Mouse (Mus musculus): ENCODE measurements at regions not wholly inside any gene's neighbourhood (a gene's known extent, or its start where the extent isn't known, plus 50 kb on each side); places are given as distances from the start of the nearest gene placed in this dataset.

GRCm38 (mm10) chr2:124753717-124754116 is 314.2 kb upstream of the Slc24a5 start:
- Histone ChIP-seq H3K4me1 (replicated peaks; ENCODE audit: control insufficient read depth, insufficient read depth, low read length) (no peaks in the 10 kb centered on the region), H3K4me3 (ENCODE audit: control insufficient read depth, insufficient read depth, low read length) (no peak overlapping the region), H3K27me3 (ENCODE audit: control insufficient read depth, insufficient read depth, low read length) (no peaks in the 10 kb centered on the region), H3K27ac (ENCODE audit: control insufficient read depth, insufficient read depth, low read length) (no peak overlapping the region), H3K36me3 (ENCODE audit: control insufficient read depth, insufficient read depth, low read length) (no peaks in the 10 kb centered on the region)
- TF ChIP-seq CTCF (IDR thresholded peaks at IDR 0.05; ENCODE audit: borderline replicate concordance, control insufficient read depth, extremely low read depth, insufficient read depth, low read length, poor library complexity) (no peak), POLR2A (IDR thresholded peaks at IDR 0.05; ENCODE audit: control insufficient read depth, extremely low read depth, insufficient read depth, low read length, poor library complexity) (no peak)
- 62% methylated on average over 5 of the region's 5 CpGs for WGBS
- no peak for DNase-seq

- Histone ChIP-seq H3K36me3 (ENCODE audit: control insufficient read depth, insufficient read depth, low read length) (no peaks in the 10 kb centered on the region), H3K4me3 (ENCODE audit: control insufficient read depth, insufficient read depth, low read length) (no peak overlapping the region), H3K27ac (ENCODE audit: control insufficient read depth, insufficient read depth, low read length) (no peak overlapping the region), H3K4me1 (replicated peaks; ENCODE audit: control insufficient read depth, insufficient read depth, low read length) (no peaks in the 10 kb centered on the region), H3K27me3 (ENCODE audit: control insufficient read depth, insufficient read depth, low read length) (no peaks in the 10 kb centered on the region)
- WGBS = 93% methylated on average over 4 of the region's 4 CpGs
- TF ChIP-seq CTCF (IDR thresholded peaks at IDR 0.05; ENCODE audit: borderline replicate concordance, control insufficient read depth, extremely low read depth, insufficient read depth, low read length, poor library complexity) (no peak), POLR2A (IDR thresholded peaks at IDR 0.05; ENCODE audit: control insufficient read depth, extremely low read depth, insufficient read depth, low read length, poor library complexity) (no peak)
- DNase-seq = no peak
These were observed 312.7 kb upstream of the Slc24a5 start for GRCm38 (mm10) chr2:124755244-124755643.

DNA sequence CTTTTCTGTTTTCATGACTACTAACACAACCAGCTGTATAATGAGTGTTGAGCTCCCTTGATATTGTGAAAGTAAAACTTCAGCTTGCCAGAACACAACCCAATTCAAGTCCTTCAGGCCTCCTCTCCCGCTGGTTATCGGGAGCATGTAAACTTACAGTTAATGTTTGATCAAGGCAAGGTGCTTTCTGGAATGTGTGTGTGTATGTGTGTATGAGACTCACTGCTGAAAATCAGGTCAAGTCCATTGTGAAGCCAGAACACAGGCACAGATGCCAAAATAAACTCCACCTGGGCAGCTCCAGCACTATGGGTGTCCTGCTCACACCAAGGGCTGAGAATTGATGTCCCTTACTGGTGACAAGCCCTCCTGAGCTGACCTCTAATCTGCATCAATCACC is 308.9 kb upstream of the Slc24a5 start:
- Histone ChIP-seq H3K27me3 (ENCODE audit: control insufficient read depth, insufficient read depth, low read length) (no peaks in the 10 kb centered on the region), H3K36me3 (ENCODE audit: control insufficient read depth, insufficient read depth, low read length) (no peaks in the 10 kb centered on the region), H3K27ac (ENCODE audit: control insufficient read depth, insufficient read depth, low read length) (no peak overlapping the region), H3K4me3 (ENCODE audit: control insufficient read depth, insufficient read depth, low read length) (no peak overlapping the region), H3K4me1 (replicated peaks; ENCODE audit: control insufficient read depth, insufficient read depth, low read length) (no peaks in the 10 kb centered on the region)
- WGBS = 97% methylated on average over 2 of the region's 2 CpGs
- DNase-seq = no peak
- no peak for TF ChIP-seq CTCF (IDR thresholded peaks at IDR 0.05; ENCODE audit: borderline replicate concordance, control insufficient read depth, extremely low read depth, insufficient read depth, low read length, poor library complexity)
- no peak for TF ChIP-seq POLR2A (IDR thresholded peaks at IDR 0.05; ENCODE audit: control insufficient read depth, extremely low read depth, insufficient read depth, low read length, poor library complexity)

- WGBS = 95% methylated on average over 7 of the region's 7 CpGs
- H3K4me3 ChIP-seq (ENCODE audit: control insufficient read depth, insufficient read depth, low read length) = no peak overlapping the region
- no peaks in the 10 kb centered on the region for H3K36me3 ChIP-seq (ENCODE audit: control insufficient read depth, insufficient read depth, low read length)
- no peak for TF ChIP-seq CTCF (IDR thresholded peaks at IDR 0.05; ENCODE audit: borderline replicate concordance, control insufficient read depth, extremely low read depth, insufficient read depth, low read length, poor library complexity)
- TF ChIP-seq POLR2A (IDR thresholded peaks at IDR 0.05; ENCODE audit: control insufficient read depth, extremely low read depth, insufficient read depth, low read length, poor library complexity) = no peak
- DNase-seq = no peak
- no peaks in the 10 kb centered on the region for H3K4me1 ChIP-seq (replicated peaks; ENCODE audit: control insufficient read depth, insufficient read depth, low read length)
- no peak overlapping the region for H3K27ac ChIP-seq (ENCODE audit: control insufficient read depth, insufficient read depth, low read length)
- no peaks in the 10 kb centered on the region for H3K27me3 ChIP-seq (ENCODE audit: control insufficient read depth, insufficient read depth, low read length)
These were observed 304.3 kb upstream of the Slc24a5 start for GRCm38 (mm10) chr2:124763650-124764049.

DNA sequence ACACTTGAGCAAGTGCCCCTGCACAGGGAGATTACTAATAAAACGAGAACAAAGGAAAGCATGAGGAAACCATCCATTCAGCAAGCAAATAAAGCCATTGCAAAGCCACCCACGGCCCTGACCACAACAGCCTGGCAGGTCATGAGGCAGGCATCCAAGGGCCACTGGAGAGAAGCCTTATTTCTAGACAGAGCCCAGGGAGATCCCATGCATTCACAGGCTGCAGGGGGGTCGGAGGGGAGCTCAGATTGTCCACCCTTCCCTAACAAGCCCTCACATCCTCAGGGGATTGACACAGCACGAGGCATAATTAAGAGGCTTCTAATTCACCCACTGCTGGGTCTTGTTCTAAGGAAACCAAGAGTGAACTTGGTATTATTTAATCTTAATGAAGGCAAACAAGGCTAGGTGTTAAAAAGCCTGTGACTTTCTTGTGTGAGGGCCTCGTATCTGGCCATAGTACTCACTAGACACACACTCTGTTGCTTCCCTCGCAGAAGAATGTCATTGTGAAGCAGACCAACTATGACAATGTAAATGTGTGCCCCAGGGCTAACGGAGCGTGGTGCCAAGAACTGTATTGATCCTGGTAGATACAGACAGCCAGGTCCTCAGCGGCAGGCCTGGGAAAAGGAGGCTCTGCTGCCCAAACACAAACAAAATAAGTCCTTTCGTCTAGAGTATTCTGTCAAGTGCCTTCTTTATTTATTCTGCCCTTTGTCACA is 303.6 kb upstream of the Slc24a5 start:
- no peaks in the 10 kb centered on the region for H3K4me1 ChIP-seq (replicated peaks; ENCODE audit: control insufficient read depth, insufficient read depth, low read length)
- WGBS = 77% methylated on average over 10 of the region's 10 CpGs
- no peak for TF ChIP-seq CTCF (IDR thresholded peaks at IDR 0.05; ENCODE audit: borderline replicate concordance, control insufficient read depth, extremely low read depth, insufficient read depth, low read length, poor library complexity)
- H3K27me3 ChIP-seq (ENCODE audit: control insufficient read depth, insufficient read depth, low read length) = no peaks in the 10 kb centered on the region
- H3K36me3 ChIP-seq (ENCODE audit: control insufficient read depth, insufficient read depth, low read length) = no peaks in the 10 kb centered on the region
- no peak for DNase-seq
- H3K27ac ChIP-seq (ENCODE audit: control insufficient read depth, insufficient read depth, low read length) = no peak overlapping the region
- H3K4me3 ChIP-seq (ENCODE audit: control insufficient read depth, insufficient read depth, low read length) = no peak overlapping the region

GRCm38 (mm10) chr2:124769267-124769967 is 298.5 kb upstream of the Slc24a5 start:
- TF ChIP-seq POLR2A (IDR thresholded peaks at IDR 0.05; ENCODE audit: control insufficient read depth, extremely low read depth, insufficient read depth, low read length, poor library complexity) (no peak), CTCF (IDR thresholded peaks at IDR 0.05; ENCODE audit: borderline replicate concordance, control insufficient read depth, extremely low read depth, insufficient read depth, low read length, poor library complexity) (no peak)
- WGBS = 93% methylated on average over 6 of the region's 6 CpGs
- no peaks in the 10 kb centered on the region for H3K27me3 ChIP-seq (ENCODE audit: control insufficient read depth, insufficient read depth, low read length)

More at GRCm38 (mm10) chr2:124769267-124769967, 298.5 kb upstream of the Slc24a5 start:
- Histone ChIP-seq H3K4me1 (replicated peaks; ENCODE audit: control insufficient read depth, insufficient read depth, low read length) (no peaks in the 10 kb centered on the region), H3K27ac (ENCODE audit: control insufficient read depth, insufficient read depth, low read length) (no peak overlapping the region), H3K4me3 (ENCODE audit: control insufficient read depth, insufficient read depth, low read length) (no peak overlapping the region), H3K36me3 (ENCODE audit: control insufficient read depth, insufficient read depth, low read length) (no peaks in the 10 kb centered on the region)
- DNase-seq = no peak
